Mouse (Mus musculus) 416B (cell line): ENCODE data around the gene Calm3.
A peak's percentile ranks its signal among the peaks of the same experiment; 100 is the strongest.

Experiments
- DNase-seq: peaks from one replicate; pipeline ENCODE4 v3.0.0; 2011; ENCODE audit warnings: low read depth

Gene Calm3

DNA sequence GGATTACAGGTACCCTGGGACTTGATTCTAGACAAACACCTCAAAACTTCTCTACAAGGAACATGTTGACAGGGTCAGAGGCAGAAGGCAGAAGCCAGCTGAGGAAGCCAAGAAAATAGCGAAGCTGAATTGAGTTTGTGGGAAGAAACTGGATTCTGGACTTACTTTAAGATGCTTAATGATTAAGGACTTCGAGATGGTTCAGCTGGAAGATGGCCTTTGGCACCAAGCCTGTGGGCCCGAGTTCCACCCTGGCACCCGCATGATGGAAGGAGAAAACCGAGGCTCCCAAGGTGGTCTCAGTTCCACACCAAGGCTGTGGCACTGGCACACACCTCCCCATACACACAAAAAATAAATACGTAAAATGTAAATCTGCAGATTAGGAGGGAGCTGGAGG is 33.4 kb downstream of the Calm3 start:
- DNase-seq: no peak

DNA sequence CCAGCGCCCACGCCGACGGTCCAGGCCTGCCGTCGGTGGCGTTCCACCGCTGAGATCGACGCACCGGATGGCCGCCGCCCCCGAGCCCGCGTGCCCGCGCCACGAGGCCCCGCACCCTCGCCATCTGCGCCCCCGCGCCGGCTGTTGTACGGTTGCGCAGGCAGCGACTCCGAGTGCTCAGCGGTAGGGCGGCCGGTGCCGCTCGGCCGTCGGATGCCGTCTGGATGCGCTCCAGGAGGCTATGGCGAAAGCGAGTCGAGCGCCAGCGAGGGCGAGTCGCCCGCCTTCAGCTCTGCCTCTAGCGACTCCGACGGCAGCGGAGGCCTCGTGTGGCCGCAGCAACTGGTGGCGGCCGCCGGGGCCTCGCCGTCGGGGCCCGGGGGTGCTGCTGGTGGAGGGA is 38.0 kb downstream of the Calm3 start:
- no peak for DNase-seq

DNA sequence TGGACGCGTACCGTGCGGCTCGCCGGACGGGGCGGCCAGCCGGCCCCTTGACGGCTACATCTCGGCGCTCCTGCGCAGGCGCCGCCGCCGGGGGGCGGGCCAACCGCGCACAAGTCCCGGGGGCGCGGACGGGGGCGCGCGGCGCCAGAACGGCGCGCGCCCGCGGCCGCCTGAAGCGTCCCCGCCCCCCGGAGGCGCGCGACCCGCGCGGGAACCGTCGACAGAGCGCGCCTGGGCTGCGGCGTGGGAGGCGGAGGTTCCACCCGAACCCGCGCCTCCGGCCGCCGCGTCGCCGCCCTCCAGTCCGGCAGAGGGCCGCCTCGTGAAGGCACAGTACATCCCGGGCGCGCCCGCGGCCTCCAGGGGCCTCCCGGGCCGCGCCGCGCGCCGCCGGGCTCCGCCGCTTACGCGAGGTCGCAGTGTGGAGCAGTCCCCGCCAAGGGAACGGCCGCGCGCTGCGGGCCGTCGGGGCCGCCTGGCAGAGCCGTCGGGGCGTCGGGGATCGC is 38.6 kb downstream of the Calm3 start:
- no peak for DNase-seq

DNA sequence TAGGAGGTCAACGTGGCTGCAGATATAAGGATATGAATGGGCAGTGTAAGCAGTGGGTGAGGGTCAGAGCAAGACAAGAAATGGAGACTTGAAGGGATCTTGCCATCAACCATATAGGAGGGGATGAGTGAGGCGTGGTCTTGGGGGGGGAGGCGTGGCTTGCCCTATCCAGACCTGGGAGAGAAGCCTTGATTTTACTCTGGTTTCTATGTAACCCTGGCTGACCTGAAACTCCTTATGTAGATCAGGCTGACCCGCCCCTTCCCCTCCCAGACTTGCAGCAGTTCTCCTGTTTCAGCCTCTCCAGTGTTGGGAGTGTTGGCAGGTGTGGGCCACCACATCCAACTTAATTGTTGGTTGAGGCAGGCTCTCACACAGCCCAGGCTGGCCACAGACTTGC is 39.6 kb downstream of the Calm3 start:
- no peak for DNase-seq

DNA sequence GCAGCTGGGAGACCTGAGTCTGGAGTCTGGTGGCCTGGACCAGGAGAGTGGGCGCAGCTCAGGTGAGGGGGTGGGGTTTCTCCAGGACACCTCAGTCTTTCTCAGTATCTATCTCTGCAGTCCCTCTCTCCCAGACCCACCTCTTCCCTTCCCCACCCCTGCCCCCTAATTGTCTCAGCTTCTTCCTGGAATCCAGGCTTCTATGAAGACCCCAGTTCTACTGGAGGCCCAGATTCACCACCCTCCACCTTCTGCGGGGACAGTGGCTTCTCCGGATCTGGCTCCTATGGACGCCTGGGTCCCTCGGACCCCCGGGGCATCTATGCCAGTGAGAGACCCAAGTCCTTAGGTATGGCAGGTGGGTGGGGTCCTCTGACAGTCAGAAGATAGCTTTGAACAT is 40.8 kb downstream of the Calm3 start:
- no peak for DNase-seq

DNA sequence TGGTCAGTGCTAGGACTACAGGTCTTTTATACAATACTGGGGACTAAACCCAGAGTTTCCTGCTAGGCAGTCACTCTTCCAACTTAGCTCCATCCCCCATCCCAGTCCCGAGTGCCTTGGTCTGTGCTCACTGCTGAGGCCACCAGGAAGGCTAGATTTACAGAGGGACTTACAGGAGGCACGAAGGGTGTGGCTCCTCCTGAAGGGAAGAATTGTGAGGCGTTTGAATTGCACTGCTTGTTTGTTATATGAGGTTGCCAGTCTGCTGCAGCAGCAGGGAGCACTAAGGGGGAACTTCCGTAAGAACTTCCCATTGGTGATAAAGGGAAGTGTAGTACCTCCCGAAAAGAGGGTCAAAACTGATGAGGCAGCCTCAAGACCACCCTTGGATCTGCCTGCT is 43.3 kb downstream of the Calm3 start:
- no peak for DNase-seq

DNA sequence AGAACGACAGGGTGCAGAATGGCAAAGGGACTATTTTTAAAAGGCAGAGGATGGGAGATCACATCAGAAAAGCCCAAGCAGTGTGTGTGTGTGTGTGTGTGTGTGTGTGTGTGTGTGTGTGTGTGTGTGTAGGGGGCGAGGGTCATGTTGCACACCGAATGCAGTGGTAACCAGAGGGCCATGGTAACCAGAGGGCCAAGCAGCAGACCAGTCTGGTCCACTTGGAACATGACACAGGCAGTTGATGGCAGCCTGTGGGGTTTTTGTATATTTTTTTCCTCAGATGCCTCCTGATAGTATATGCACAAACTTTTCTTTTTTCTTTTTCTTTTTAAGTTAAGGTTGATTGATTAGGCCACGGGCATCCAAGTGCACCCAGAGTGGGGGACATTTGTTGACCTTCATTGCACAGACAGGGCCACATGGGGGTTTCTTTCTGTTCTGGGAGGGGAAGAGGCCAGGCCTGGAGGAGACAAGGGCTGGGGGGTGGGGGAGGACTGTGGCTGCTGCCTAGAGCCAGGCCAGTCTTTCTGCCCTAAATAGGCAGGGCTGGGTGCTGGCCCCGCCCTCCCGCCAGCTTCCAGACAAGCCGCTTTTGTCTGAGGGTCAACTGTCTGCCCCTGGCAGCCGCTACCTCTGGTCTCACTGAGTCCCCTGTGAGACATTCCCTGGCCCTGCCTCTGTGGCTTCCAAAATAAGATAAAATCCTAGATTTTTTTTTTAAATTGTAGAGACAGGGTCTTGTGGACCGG is 43.9 kb downstream of the Calm3 start:
- no peak for DNase-seq

DNA sequence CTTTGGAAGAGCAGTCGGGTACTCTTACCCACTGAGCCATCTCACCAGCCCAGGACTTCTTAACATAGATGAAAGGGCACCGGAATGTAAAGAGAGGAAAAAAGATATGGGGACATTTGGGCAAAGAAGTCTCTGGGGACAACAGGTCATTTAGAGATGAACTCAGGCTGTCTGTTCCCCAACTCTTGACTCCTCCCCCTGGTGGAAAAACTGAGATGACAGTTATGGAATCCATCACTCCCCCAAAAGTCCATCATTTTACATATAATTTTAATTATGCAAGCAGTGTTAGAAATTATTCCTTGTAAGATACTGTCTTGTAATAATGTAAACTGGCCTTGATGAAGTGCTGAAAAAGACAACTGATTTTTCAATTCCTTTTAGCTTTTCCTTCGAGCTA is 46.2 kb downstream of the Calm3 start:
- no peak for DNase-seq

DNA sequence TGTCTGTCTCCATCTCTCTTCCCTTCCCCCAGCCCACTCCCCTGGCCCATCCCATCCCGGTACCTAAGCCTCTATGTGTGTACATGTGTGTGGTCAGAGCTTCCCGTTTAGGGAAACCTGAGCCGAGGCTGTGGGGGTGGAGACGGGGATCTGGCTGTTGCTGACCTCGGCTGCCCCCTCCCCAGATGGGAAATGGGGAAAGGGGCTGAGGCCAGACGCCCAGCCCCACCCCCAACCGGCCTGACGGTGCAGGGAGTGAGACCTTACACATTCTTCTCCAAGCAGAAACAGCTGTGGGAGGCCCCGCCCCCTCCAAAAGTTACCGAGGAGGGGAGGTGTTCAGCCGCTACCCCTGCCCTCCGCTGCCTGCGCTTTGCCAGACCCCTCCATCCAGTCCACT is 47.3 kb downstream of the Calm3 start:
- no peak for DNase-seq

DNA sequence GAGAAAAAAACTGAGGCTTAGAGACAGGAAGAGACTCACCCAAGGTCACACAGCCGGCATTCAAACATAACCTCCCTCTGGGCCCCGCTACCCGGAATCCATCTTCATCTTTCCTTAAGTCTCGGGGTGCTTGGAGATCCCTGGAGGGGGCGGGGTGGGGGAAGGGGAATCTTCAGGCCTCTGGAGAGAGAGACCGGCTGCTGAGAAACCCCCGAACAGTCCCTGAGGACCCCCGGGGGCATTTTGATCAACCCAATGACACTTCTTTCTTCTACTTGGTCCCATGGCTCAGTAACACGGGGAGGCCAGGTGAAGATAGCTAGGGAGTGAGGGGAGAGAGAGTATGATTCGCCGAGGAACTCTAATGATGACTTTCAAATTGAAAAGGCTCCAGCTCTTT is 47.9 kb downstream of the Calm3 start:
- DNase-seq: no peak

DNA sequence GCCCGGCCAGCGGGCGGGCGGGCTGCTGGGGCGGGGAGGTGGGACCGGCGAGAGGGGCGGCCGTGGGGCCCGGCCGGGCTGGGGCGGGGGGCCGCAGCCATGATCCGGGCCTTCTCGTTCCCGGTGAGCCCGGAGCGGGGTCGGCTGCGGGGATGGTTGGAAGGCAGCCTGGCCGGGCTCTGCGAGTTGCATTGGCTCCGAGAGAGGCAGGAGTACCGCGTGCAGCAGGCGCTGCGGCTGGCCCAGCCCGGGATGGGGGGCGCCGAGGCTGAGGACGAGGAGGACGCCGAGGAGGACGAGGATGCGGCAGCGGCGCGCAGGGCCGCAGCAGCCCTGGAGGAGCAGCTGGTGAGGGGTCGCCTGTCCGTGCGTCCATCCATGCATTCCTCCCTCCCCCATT is 48.6 kb downstream of the Calm3 start:
- DNase-seq: no peak

DNA sequence AGATGAGACGGTGACA is 48.8 kb downstream of the Calm3 start, which contains the start of gene Dact3:
Dact3 (plus strand) TSS at position 8 of the 16 bp plus-strand sequence.
- DNase-seq: no peak

DNA sequence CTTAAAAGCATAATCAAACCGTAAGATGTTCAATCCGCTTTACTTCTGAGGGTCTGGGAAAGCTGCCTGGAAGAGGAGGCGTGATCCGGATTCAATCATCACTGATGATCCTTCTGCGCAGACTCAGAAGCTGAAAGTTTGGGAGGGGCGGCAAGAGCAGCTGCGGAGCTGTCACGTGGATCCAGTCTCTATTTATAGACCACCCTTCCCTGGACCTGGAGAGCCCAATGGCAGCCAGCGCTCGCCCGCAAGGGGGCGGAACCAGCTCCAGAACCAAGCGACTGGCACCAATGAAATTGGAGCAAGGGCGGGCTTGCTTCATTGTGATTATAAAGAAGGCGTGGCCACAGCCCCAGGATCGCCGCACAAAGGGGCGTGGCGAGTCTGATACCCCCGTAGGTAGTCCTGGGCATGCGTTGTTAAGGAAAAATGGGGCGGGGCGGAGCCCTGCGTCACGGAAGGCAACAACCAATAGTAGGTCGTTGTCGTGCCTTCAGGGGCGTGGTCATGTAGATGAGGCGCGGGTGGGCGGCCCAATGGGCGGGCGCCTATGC is 49.1 kb downstream of the Calm3 start:
- DNase-seq: peak; percentile 100

DNA sequence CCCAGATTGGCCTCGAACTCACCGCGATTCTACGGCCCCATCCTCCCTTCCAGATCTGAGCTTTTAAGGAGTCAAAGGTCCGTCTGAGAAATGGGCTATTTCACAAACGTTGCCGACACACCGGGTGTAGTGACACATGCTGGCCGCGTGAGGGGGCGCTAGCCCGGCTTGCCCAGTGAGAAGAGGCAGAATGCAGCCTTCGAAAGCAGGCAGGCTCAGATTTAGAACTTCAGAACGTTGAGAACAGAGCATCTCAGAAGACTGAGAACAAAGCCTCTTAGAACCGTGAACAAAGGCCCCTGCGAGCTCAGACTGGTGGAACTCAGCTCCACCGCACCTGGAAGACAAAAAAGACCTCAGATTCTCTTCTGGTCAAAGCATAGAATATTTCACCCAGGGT is 49.7 kb downstream of the Calm3 start:
- DNase-seq: peak; percentile 87

DNA sequence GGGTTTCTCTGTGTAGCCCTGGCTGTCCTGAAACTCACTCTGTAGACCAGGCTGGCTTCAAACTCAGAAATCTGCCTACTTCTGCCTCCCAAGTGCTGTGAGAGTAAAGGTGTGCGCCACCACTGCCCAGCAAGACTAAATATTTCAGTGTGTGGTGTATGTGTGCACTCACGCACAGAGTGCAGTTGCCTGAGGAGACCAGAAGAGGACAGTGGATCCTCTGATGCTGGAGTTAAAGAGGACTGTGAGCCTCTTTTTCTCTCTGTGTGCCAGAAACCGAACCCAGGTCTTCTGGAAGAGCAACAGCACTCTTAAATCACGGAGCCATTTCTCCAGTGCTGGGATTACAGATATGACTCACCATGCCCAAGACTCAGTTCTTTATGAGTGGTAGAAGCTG is 50.5 kb downstream of the Calm3 start:
- no peak for DNase-seq

DNA sequence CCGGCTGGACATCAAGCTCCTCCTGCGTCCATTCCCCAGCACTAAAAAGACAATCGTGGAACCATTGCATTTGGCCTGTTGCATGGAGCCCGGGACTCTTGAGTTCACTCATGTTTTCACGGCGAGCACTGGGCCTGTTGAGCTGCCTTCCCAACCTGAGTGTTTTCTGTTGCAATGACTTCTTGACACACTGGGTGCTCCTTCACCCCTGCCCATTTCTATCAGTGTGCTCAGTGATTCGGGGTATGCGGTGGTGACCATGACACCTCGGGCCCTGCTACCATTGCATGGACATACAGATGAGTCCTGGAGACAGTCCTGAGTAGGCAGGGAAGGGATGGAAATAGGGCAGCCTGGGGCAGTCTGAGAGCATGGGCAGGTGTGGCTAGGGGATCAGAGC is 51.4 kb downstream of the Calm3 start:
- DNase-seq: no peak

DNA sequence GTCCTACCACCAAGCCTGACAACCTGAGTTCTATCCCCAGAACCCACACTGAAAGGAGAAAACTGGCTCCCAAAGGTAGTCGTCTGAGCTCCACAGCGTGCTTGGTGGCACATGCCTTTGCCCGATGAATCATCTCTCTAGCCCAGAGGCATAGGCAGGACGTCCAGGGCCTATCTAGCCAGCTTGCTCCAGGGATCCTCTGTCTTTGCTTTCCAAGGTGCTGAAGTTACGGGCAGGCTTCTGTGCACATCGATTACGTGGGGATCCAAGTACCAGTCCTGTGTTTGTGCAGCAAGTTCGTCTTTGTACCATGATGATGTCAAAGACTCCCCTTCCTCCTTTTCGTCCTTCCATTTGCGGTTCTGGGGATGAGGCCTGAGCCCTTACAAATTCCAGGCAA is 52.3 kb downstream of the Calm3 start:
- DNase-seq: no peak

DNA sequence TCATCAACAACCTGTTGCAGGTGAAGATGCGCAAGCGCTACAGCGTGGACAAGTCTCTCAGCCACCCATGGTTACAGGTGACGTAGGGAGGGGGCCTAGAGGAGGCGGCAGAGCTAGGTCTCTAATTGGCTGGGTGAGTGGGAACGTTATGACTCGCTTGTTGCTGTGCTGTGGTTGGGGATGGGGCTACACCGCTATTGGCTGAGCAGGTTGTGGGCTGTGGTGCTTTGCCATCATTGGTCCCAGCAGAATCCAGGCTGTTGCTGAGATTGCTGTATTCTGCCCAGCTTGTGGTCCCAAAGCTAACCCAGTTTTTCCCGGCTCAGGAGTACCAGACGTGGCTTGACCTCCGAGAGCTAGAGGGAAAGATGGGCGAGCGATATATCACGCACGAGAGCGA is 54.4 kb downstream of the Calm3 start:
- no peak for DNase-seq

DNA sequence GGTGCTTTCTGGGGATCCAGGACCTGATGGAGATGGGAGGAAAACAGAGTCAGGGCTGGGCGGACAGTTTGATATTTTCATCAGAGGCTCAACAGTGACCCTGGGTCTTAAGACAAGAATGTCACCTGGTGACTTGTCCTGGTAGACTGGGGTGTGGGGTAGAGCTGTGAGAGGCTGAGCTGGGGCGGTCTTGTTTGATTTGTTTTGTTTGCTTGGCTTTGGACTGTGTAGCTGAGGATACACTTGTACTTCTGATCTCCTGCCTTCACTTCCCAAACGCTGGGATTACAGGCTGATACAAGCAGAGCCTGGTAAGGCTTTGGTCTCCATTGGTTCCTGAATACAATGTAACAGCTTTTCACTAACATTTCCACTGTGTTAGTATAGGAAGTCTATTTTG is 56.4 kb downstream of the Calm3 start:
- no peak for DNase-seq
